Mouse (Mus musculus): ENCODE measurements around the gene Rad23a. TPM values are rescaled to one million over a fixed set of nuclear protein-coding genes. Genes with fewer than 3 reads are reported as not detected.
A peak's percentile ranks its signal among the peaks of the same experiment; 100 is the strongest.

Gene Rad23a
- polyA plus RNA-seq, 1 experiment from 2014 or later, result 88.1 TPM

DNA sequence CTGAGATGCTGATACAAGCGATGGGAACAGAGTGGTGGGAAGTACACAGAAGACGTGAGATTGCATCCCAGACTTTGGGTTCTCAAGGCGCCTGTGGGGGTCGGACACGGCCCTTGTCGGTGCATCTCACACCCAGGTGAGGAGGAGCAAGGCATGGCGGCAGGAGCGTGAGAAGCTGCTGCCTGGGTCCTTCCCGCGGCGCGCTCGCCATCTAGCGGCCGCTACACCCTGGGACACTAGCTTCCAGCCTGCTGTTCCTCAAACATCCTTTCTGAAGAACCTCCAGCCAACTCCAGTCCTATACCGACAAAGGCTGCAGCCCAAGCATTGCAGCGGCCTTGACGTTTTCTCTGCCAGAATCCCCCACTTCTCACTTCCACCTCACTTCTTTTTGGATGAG is 16.8 kb downstream of the Rad23a start:
- Histone ChIP-seq H3K36me3 (ENCODE audit: control insufficient read depth, insufficient read depth, low read length) (no peaks in the 10 kb centered on the region), H3K4me3 (ENCODE audit: low read depth, low read length) (no peak overlapping the region), H3K4me1 (ENCODE audit: control insufficient read depth, insufficient read depth, low read length) (0 out of 2 replicates have a peak, but pooled peaks cover 3% of the 10 kb centered on the region), H3K4me2 (ENCODE audit: low read length) (peak overlapping the region; percentile 53), H3K9ac (ENCODE audit: low read length) (no peak overlapping the region), H3K27ac (ENCODE audit: low read depth, low read length) (no peak overlapping the region), H3K27me3 (replicated peaks; ENCODE audit: control insufficient read depth, insufficient read depth, low read length) (no peaks in the 10 kb centered on the region), H3K9me3 (replicated peaks; ENCODE audit: control insufficient read depth, low read length) (no peaks in the 10 kb centered on the region)
- ATAC-seq (peak; percentile 88), DNase-seq (ENCODE audit: low spot score) (peak; percentile 89)
- WGBS, result under 1% methylated on average over 15 of the region's 18 CpGs

DNA sequence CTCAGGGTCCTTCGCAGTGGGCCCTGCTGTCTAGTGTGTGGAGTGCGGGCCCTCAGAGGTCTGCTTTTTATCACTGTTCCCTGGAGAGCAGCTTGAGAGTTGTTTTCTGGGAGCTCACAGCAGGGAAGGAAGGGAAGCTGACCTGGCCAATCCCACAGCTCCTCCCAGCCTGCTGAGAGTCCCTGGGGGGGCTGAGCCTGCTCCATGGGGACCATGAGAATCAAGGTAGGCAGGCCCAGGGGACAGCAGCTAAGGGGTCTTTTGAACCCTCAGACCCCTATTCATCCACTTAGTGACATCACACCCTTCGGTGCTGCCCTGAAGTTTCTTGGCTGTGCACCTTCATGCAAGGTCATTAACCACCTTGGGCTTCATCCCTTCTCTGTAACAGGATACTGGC is 17.7 kb downstream of the Rad23a start, which contains the start of gene Dand5:
Dand5 (minus strand) TSS at position 101 of the 400 bp plus-strand sequence.
- H3K36me3 ChIP-seq (ENCODE audit: control insufficient read depth, insufficient read depth, low read length), result no peaks in the 10 kb centered on the region
- 0 out of 2 replicates have a peak, but pooled peaks cover 3% of the 10 kb centered on the region for H3K4me1 ChIP-seq (ENCODE audit: control insufficient read depth, insufficient read depth, low read length)
- H3K27me3 ChIP-seq (replicated peaks; ENCODE audit: control insufficient read depth, insufficient read depth, low read length), result no peaks in the 10 kb centered on the region
- H3K4me2 ChIP-seq (ENCODE audit: low read length), result peak within 1 kb of the TSS; percentile 53
- 43% methylated on average over 3 of the region's 3 CpGs for WGBS
- DNase-seq (ENCODE audit: low spot score) (no peak), ATAC-seq (no peak)
- H3K4me3 ChIP-seq (ENCODE audit: low read depth, low read length), result no peak within 1 kb of the TSS
- no peaks in the 10 kb centered on the region for H3K9me3 ChIP-seq (replicated peaks; ENCODE audit: control insufficient read depth, low read length)
- H3K9ac ChIP-seq (ENCODE audit: low read length), result no peak within 1 kb of the TSS
- no peak within 1 kb of the TSS for H3K27ac ChIP-seq (ENCODE audit: low read depth, low read length)

DNA sequence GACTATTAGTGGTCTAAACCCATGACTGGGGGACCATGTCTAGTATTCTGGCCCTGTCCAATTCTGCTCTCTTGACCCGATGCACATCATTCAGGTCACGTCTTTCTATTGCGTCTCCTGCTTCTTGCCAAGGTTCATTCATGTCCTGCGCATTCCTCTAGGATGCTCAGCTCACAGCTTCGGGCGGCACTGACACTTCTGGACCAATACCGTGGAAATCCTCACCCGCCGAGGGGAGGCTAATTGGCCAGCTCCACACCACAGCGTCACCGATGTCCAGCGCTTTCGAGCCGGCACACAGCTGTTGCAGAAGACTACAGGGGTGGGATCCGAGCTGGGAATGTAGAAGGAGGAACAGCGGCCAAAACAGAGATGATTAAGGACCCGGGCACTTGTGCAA is 24.3 kb downstream of the Rad23a start:
- ATAC-seq, result no peak
- WGBS, result 79% methylated on average over 17 of the region's 17 CpGs

DNA sequence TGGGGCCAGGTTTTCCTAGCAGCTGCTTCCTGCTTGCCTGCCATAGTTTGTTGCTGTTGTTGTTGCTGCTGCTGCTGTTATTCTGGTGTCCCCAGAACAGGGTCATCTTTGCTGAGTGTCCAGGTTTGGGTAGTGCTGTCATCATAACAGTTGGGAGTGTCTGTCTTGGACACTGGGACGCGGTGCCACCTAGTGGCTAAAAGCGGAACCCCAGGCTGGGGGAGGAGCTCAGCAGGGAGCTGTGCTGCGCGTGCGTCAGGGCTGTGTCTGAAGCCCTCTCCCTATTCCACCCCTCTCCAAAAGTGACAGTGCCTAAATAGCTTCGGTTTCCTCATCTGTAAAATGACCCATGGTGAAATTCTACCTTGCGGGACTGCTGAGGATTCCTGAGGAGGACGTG is 24.9 kb downstream of the Rad23a start:
- peak; percentile 87 for DNase-seq (ENCODE audit: low spot score)
- peak overlapping the region; percentile 95 for H3K27ac ChIP-seq (ENCODE audit: low read depth, low read length)
- H3K4me2 ChIP-seq (ENCODE audit: low read length), result no peak overlapping the region
- no peaks in the 10 kb centered on the region for H3K9me3 ChIP-seq (replicated peaks; ENCODE audit: control insufficient read depth, low read length)
- H3K4me1 ChIP-seq (ENCODE audit: control insufficient read depth, insufficient read depth, low read length), result peaks cover 23% of the 10 kb centered on the region
- no peaks in the 10 kb centered on the region for H3K36me3 ChIP-seq (ENCODE audit: control insufficient read depth, insufficient read depth, low read length)
- no peak overlapping the region for H3K9ac ChIP-seq (ENCODE audit: low read length)
- no peak overlapping the region for H3K4me3 ChIP-seq (ENCODE audit: low read depth, low read length)
- ATAC-seq, result peak; percentile 51
- no peaks in the 10 kb centered on the region for H3K27me3 ChIP-seq (replicated peaks; ENCODE audit: control insufficient read depth, insufficient read depth, low read length)
- 11% methylated on average over 9 of the region's 9 CpGs for WGBS

More for the DNA sequence above, 24.3 kb downstream of the Rad23a start:
- H3K36me3 ChIP-seq (ENCODE audit: control insufficient read depth, insufficient read depth, low read length), result no peaks in the 10 kb centered on the region
- H3K9me3 ChIP-seq (replicated peaks; ENCODE audit: control insufficient read depth, low read length), result no peaks in the 10 kb centered on the region
- no peak overlapping the region for H3K9ac ChIP-seq (ENCODE audit: low read length)
- no peaks in the 10 kb centered on the region for H3K27me3 ChIP-seq (replicated peaks; ENCODE audit: control insufficient read depth, insufficient read depth, low read length)
- H3K4me3 ChIP-seq (ENCODE audit: low read depth, low read length), result no peak overlapping the region
- no peak overlapping the region for H3K4me2 ChIP-seq (ENCODE audit: low read length)
- peaks cover 20% of the 10 kb centered on the region for H3K4me1 ChIP-seq (ENCODE audit: control insufficient read depth, insufficient read depth, low read length)
- DNase-seq (ENCODE audit: low spot score), result no peak
- no peak overlapping the region for H3K27ac ChIP-seq (ENCODE audit: low read depth, low read length)

DNA sequence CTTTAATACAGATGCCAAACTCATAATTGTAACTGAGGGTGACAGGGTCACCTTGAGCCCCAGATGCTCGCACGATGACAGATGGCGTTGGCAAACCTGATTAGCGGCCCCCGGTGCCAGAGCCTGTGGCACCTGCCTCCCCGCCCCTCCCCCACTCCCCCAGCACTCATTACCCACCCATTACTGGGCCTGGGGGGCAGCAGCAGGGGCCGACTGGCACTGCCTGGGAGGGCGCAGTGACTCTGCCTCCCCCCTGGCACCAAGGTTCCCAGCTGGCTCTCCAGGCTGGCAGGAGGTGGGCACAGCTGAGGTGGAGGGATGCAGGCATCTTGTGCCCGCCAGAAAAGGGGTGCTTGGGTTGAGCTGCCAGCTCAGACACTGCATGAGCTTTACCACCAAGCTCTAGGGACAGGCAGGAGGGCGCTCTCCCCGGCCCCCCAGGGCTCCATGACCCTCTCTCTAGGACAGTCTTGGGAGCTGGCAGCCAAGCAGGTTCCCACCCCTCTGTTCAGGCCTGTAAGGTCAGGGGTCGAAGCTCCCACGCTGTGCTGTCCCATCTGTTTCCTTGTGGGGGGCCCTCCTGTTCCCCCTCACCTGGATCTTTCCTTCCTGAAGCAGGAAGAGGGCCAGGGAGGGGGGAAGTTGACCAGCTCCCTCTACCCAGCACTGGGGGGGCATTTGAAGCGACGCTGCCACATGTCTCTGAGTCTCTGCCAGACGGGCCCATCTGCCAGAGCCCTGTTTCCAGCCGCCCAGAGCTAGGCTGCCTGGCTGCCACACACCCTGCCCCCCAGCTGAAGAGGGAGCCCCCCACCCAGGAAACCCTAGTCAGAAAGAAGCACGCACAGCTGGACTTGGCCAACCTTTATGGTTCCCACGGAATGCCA is 25.7 kb downstream of the Rad23a start:
- Histone ChIP-seq H3K27me3 (replicated peaks; ENCODE audit: control insufficient read depth, insufficient read depth, low read length) (no peaks in the 10 kb centered on the region), H3K4me1 (ENCODE audit: control insufficient read depth, insufficient read depth, low read length) (peaks cover 27% of the 10 kb centered on the region), H3K27ac (ENCODE audit: low read depth, low read length) (peak overlapping the region; percentile 95), H3K9me3 (replicated peaks; ENCODE audit: control insufficient read depth, low read length) (no peaks in the 10 kb centered on the region), H3K4me3 (ENCODE audit: low read depth, low read length) (no peak overlapping the region), H3K36me3 (ENCODE audit: control insufficient read depth, insufficient read depth, low read length) (no peaks in the 10 kb centered on the region), H3K9ac (ENCODE audit: low read length) (peak overlapping the region; percentile 29), H3K4me2 (ENCODE audit: low read length) (peak overlapping the region; percentile 16; the same call in 1 of the 2 replicates)
- DNase-seq (ENCODE audit: low spot score) (peak; percentile 81), ATAC-seq (peak; percentile 57)
- WGBS, result 32% methylated on average over 19 of the region's 19 CpGs

DNA sequence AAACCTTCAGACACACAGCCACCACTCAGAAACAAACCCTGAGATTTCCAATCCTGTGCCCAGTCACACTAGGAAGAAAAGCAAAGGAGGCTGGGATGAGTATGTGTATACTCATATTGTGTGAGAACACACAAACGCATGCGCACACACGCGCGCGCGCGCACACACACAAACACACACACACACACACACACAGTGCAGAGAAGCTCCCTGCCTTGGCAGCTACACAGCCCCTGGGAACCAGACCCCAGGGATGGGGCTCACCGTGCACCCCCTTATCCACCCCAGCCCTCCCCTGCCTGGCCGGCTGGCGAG is 26.3 kb downstream of the Rad23a start:
- peak overlapping the region; percentile 95 for H3K27ac ChIP-seq (ENCODE audit: low read depth, low read length)
- peak; percentile 30; the same call in 1 of the 2 replicates for ATAC-seq
- 64% methylated on average over 11 of the region's 11 CpGs for WGBS
- peaks cover 33% of the 10 kb centered on the region for H3K4me1 ChIP-seq (ENCODE audit: control insufficient read depth, insufficient read depth, low read length)
- H3K36me3 ChIP-seq (ENCODE audit: control insufficient read depth, insufficient read depth, low read length), result no peaks in the 10 kb centered on the region
- H3K9me3 ChIP-seq (replicated peaks; ENCODE audit: control insufficient read depth, low read length), result no peaks in the 10 kb centered on the region
- H3K27me3 ChIP-seq (replicated peaks; ENCODE audit: control insufficient read depth, insufficient read depth, low read length), result no peaks in the 10 kb centered on the region
- no peak for DNase-seq (ENCODE audit: low spot score)
- 0 out of 2 replicates have a peak overlapping the region, but pooled peaks have one; percentile 16 for H3K4me2 ChIP-seq (ENCODE audit: low read length)
- H3K9ac ChIP-seq (ENCODE audit: low read length), result peak overlapping the region; percentile 29; the same call in 1 of the 2 replicates
- H3K4me3 ChIP-seq (ENCODE audit: low read depth, low read length), result no peak overlapping the region

DNA sequence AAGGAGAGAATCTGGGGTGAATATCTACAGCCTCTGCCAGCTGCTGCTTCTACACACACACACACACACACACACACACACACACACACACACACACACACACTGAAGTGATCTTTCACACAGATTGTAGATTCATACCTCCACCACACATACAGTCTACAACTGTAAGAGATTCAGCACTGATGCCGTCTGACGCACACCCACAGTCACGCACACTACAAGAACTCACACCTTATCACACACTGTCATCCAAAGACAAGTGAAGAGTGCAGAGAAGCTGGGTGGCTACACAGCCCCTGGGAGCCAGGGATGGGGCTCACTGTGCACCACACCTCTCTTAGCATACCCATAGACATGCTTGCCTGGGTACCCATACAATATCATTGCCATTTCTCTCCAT is 26.6 kb downstream of the Rad23a start:
- ATAC-seq, result no peak
- H3K9me3 ChIP-seq (replicated peaks; ENCODE audit: control insufficient read depth, low read length), result no peaks in the 10 kb centered on the region
- H3K4me3 ChIP-seq (ENCODE audit: low read depth, low read length), result no peak overlapping the region
- peak overlapping the region; percentile 17; the same call in 1 of the 2 replicates for H3K9ac ChIP-seq (ENCODE audit: low read length)
- H3K36me3 ChIP-seq (ENCODE audit: control insufficient read depth, insufficient read depth, low read length), result no peaks in the 10 kb centered on the region
- no peaks in the 10 kb centered on the region for H3K27me3 ChIP-seq (replicated peaks; ENCODE audit: control insufficient read depth, insufficient read depth, low read length)
- DNase-seq (ENCODE audit: low spot score), result no peak
- H3K27ac ChIP-seq (ENCODE audit: low read depth, low read length), result peak overlapping the region; percentile 95
- peaks cover 35% of the 10 kb centered on the region for H3K4me1 ChIP-seq (ENCODE audit: control insufficient read depth, insufficient read depth, low read length)
- H3K4me2 ChIP-seq (ENCODE audit: low read length), result 0 out of 2 replicates have a peak overlapping the region, but pooled peaks have one; percentile 16
- WGBS, result 70% methylated on average over 3 of the region's 3 CpGs

DNA sequence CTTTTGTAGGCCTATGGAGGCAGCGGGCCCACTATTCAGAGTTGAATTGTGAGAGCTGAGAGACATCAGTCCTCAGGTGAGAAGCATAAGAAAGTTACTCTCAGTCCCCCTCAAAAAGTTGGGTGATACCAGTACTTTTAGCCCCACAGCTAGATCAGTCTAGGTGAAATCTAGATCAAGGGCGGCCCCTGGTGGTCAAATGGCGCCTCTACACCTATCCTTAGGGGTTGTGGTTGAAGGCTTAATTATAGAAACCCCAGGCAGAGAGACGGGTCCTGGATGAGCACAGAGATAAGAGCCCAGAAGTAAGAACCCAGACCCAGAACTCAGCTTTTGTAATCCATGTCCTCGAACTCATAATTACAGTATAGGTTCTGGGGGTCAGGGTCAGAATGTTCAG is 27.4 kb downstream of the Rad23a start:
- Histone ChIP-seq H3K4me2 (ENCODE audit: low read length) (no peak overlapping the region), H3K9ac (ENCODE audit: low read length) (no peak overlapping the region), H3K27ac (ENCODE audit: low read depth, low read length) (peak overlapping the region; percentile 95), H3K4me3 (ENCODE audit: low read depth, low read length) (no peak overlapping the region), H3K36me3 (ENCODE audit: control insufficient read depth, insufficient read depth, low read length) (no peaks in the 10 kb centered on the region), H3K27me3 (replicated peaks; ENCODE audit: control insufficient read depth, insufficient read depth, low read length) (no peaks in the 10 kb centered on the region), H3K9me3 (replicated peaks; ENCODE audit: control insufficient read depth, low read length) (no peaks in the 10 kb centered on the region), H3K4me1 (ENCODE audit: control insufficient read depth, insufficient read depth, low read length) (peaks cover 35% of the 10 kb centered on the region)
- ATAC-seq, result peak; percentile 8; the same call in 1 of the 2 replicates
- DNase-seq (ENCODE audit: low spot score), result peak; percentile 94
- 3% methylated on average over 5 of the region's 5 CpGs for WGBS

DNA sequence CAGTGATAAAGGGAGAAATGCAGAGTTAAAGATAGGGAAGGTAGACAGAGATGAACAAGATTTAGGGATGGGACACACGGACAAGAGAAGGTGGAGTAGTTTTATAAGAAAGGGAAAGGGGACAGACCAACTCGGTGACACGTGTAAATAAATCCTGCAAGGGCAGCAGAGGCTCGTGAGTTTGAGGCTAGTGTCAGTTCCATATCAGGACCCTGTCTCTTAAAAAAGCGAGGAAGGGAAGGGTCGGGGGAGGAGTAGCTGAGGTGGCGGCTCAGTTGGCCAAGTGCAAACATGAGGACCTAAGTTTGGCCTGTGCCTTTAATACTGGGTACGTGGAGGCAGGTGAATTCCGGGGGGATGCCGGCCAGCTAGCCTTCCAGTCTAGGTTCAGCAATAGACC is 29.2 kb downstream of the Rad23a start:
- H3K9ac ChIP-seq (ENCODE audit: low read length), result peak overlapping the region; percentile 60
- peaks cover 35% of the 10 kb centered on the region for H3K4me1 ChIP-seq (ENCODE audit: control insufficient read depth, insufficient read depth, low read length)
- WGBS, result 11% methylated on average over 10 of the region's 10 CpGs
- no peaks in the 10 kb centered on the region for H3K27me3 ChIP-seq (replicated peaks; ENCODE audit: control insufficient read depth, insufficient read depth, low read length)
- peak overlapping the region; percentile 78 for H3K27ac ChIP-seq (ENCODE audit: low read depth, low read length)
- H3K36me3 ChIP-seq (ENCODE audit: control insufficient read depth, insufficient read depth, low read length), result no peaks in the 10 kb centered on the region
- no peak for DNase-seq (ENCODE audit: low spot score)
- H3K9me3 ChIP-seq (replicated peaks; ENCODE audit: control insufficient read depth, low read length), result no peaks in the 10 kb centered on the region
- peak overlapping the region; percentile 21 for H3K4me3 ChIP-seq (ENCODE audit: low read depth, low read length)
- no peak for ATAC-seq
- H3K4me2 ChIP-seq (ENCODE audit: low read length), result peak overlapping the region; percentile 60
